Mouse (Mus musculus) spleen, adult 2 months (tissue): Measurements from ENCODE around the gene Vma21. TPM values are rescaled to one million over a fixed set of nuclear protein-coding genes. Genes with fewer than 3 reads are reported as not detected.
A peak's percentile ranks its signal among the peaks of the same experiment; 100 is the strongest.

Experiments
- DNase-seq, 2 experiments: peaks; one replicate each; pipeline versions ENCODE4 v3.0.0 to v3.0.0-alpha.2; 2012 to 2021; ENCODE audit warnings: low spot score in 2 of 2, low read depth in 1 of 2
- H3K27ac ChIP-seq: fragments of 200-500 bp; 2 replicates; pipeline ENCODE4 v1.5.1; 2012; ENCODE audit warnings: low read length, inconsistent platforms; ENCODE audit not compliant: insufficient read depth
- H3K27me3 ChIP-seq: fragments of 200-500 bp; 2 replicates; pipeline ENCODE4 v1.6.1; 2012; ENCODE audit warnings: mild to moderate bottlenecking, moderate library complexity, low read length, inconsistent platforms; ENCODE audit not compliant: control insufficient read depth, insufficient read depth
- H3K36me3 ChIP-seq: fragments of 200-500 bp; 2 replicates; pipeline ENCODE4 v1.6.1; 2012; ENCODE audit warnings: mild to moderate bottlenecking, low read length, inconsistent platforms; ENCODE audit not compliant: control insufficient read depth, insufficient read depth
- H3K4me1 ChIP-seq: fragments of 200-500 bp; 2 replicates; pipeline ENCODE4 v1.6.1; 2011; ENCODE audit warnings: inconsistent platforms; ENCODE audit not compliant: control insufficient read depth, insufficient read depth, insufficient read length
- H3K4me3 ChIP-seq: fragments of 200-500 bp; 2 replicates; pipeline ENCODE4 v1.5.1; 2011; ENCODE audit warnings: mild to moderate bottlenecking, inconsistent platforms; ENCODE audit not compliant: insufficient read depth, insufficient read length; ENCODE audit errors: extremely low read depth
- CTCF ChIP-seq: fragments of 200-500 bp; IDR thresholded peaks from 2 replicates; pipeline ENCODE4 v1.5.1; 2011; ENCODE audit warnings: mild to moderate bottlenecking, inconsistent platforms; ENCODE audit not compliant: insufficient read depth, insufficient read length, insufficient replicate concordance; ENCODE audit errors: extremely low read depth
- POLR2A ChIP-seq: fragments of 200-500 bp; IDR thresholded peaks from 2 replicates; pipeline ENCODE4 v1.6.1; 2011; ENCODE audit warnings: low read depth, low read length, inconsistent platforms
- WGBS: fragments of 180-500 bp; shearing (Covaris S2); methylation state at CpG from one replicate; pipeline ENCODE4 v1.1.7; 2018; 5-methylcytosine and 5-hydroxymethylcytosine counted together
- polyA plus RNA-seq: library from polyadenylated mRNA; depleted of rRNA; stranded (reverse); fragments of >200 nt; gene quantifications from 2 replicates; pipeline ENCODE4 v1.2.3, GENCODE M21; 2012; rRNA removed

The Vma21 gene
- polyA plus RNA-seq, 1 experiment, result 1.3 TPM

DNA sequence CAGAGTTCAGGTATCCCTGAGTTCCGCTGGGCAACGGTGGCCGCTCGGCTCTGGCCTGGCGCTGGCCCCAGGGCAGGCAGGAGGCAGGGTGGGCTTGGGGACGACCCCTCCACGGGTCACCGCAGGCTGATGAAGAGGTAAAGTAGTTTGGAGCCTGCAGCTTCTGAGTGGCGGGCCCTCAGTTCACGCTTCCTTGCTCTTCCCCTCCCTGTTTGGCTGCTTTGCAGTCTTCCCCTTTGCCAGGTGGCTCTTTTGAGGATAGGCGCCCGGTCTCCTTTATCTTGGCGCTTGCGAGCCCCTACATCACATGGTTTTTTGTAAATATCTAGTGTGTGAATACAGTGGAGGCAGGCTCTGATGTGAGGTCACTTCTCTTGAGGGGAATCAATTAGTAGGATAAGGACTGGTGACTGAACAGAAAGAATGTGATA, 1.2 kb downstream of the Vma21 start:
- H3K4me1 ChIP-seq, result no peaks in the 10 kb centered on the region
- no peak for TF ChIP-seq POLR2A
- no peak for TF ChIP-seq CTCF
- DNase-seq, result peak in 1 of 2 experiments; percentile 1
- no peaks in the 10 kb centered on the region for H3K36me3 ChIP-seq
- peak overlapping the region; percentile 84 for H3K27ac ChIP-seq
- 27% methylated on average over 14 of the region's 14 CpGs for WGBS
- no peaks in the 10 kb centered on the region for H3K27me3 ChIP-seq
- peak overlapping the region; percentile 90 for H3K4me3 ChIP-seq

- no peaks in the 10 kb centered on the region for H3K36me3 ChIP-seq
- no peak for TF ChIP-seq POLR2A
- no peak for TF ChIP-seq CTCF
- no peak overlapping the region for H3K4me3 ChIP-seq
- no peaks in the 10 kb centered on the region for H3K27me3 ChIP-seq
- no peak overlapping the region for H3K27ac ChIP-seq
- no peaks in the 10 kb centered on the region for H3K4me1 ChIP-seq
- DNase-seq, result no peak
- WGBS, result 70% methylated on average over 4 of the region's 4 CpGs
Measured at GRCm38 (mm10) chrX:71838911-71839310, 23.2 kb downstream of the Vma21 start.

DNA sequence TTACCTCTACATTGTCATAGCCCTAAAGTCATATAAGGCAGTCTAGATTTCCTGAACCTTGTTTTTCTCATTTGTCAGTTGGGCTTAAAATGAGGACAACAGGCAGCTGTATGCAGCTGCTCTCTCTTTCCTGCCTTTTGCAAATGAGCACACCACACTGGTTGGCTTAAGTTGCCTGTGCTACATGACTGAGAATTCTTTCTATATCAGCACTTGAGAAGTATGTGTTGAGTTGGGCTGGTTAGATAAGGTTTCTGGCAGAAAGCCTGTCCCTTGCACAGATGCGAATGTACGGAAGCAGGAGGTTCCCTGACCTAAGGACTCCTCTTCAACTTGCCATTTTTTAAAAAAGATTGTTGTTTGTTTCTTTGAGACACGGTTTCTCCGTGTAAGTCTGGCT, 31.0 kb downstream of the Vma21 start:
- no peak for TF ChIP-seq CTCF
- no peak for TF ChIP-seq POLR2A
- WGBS, result 77% methylated on average over 4 of the region's 4 CpGs
- Histone ChIP-seq H3K27ac (no peak overlapping the region), H3K4me3 (no peak overlapping the region), H3K27me3 (no peaks in the 10 kb centered on the region), H3K4me1 (no peaks in the 10 kb centered on the region), H3K36me3 (no peaks in the 10 kb centered on the region)
- no peak for DNase-seq

DNA sequence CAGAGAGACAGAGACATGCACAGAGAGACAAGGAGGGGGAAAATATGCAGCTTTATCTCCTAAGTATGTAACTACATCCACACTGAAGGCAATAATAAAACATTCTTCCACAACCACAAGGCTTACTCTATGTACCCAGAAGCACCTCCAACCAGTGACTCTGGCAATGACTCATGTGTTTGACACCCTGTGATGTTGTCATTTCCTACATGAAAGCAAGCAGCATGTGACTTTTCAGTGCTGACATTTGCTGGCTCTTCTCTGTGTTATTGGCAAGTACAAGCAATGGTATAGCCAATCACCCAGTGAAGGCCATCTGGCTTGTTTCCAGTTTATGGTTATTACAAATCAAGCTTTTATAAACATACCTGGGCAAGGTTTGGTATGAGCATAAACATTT, 38.1 kb downstream of the Vma21 start:
- no peak overlapping the region for H3K4me3 ChIP-seq
- H3K36me3 ChIP-seq, result no peaks in the 10 kb centered on the region
- no peak for TF ChIP-seq POLR2A
- no peak for TF ChIP-seq CTCF
- H3K27me3 ChIP-seq, result no peaks in the 10 kb centered on the region
- no peaks in the 10 kb centered on the region for H3K4me1 ChIP-seq
- DNase-seq, result no peak
- no peak overlapping the region for H3K27ac ChIP-seq

Other genes starting within 250 kb of the Vma21 start
- gene Gpr50, start 152.3 kb upstream of the Vma21 start, polyA plus RNA-seq, result not detected in 2 replicates
- gene Gm1141, start 105.1 kb downstream of the Vma21 start, polyA plus RNA-seq, result 0.08 and 0.09 TPM in 2 replicates
- gene Prrg3, start 146.7 kb downstream of the Vma21 start, polyA plus RNA-seq, result 1.1 and 1.3 TPM in 2 replicates
- gene Fate1, start 157.1 kb downstream of the Vma21 start, polyA plus RNA-seq, result not detected in 2 replicates
- gene Cnga2, start 175.9 kb downstream of the Vma21 start, polyA plus RNA-seq, result 0.08 TPM in 1 of 2 replicates, not detected in the other